Comparison of ENCODE assay signal across 15 mouse cellular contexts in genomic region chr7:111713828-111714600, GRCm38 (mm10).
DNase-seq lines count a peak whose midpoint lies in the region; ATAC-seq and TF ChIP-seq lines count a peak whose summit lies in the region.
"Had no signal": no experiment of that assay in that cellular context is flagged by ENCODE, and none has a peak within 500 bp of the region (broad histone marks: within the 10 kb centered on the region; RNA-seq: fewer than 3 reads in every experiment).

No protein-coding gene starts in this region.

- no peak overlapping the region for H3K9ac ChIP-seq in limb, embryonic 15.5 days
- H3K9ac ChIP-seq: embryonic facial prominence, embryonic 13.5 days; forebrain, embryonic 12.5 days; hindbrain, embryonic 12.5 days; neural tube, embryonic 15.5 days had no signal

- no peaks in the 10 kb centered on the region for H3K27me3 ChIP-seq in limb, embryonic 15.5 days
- no peaks in the 10 kb centered on the region for H3K27me3 ChIP-seq in limb, embryonic 10.5 days (ENCODE audit: low read depth, poor library complexity, severe bottlenecking)
- H3K27me3 ChIP-seq: embryonic facial prominence, embryonic 13.5 days; forebrain, embryonic 12.5 days; hindbrain, embryonic 12.5 days; neural tube, embryonic 15.5 days had no signal

- peaks cover 18% of the 10 kb centered on the region for H3K4me1 ChIP-seq in limb, embryonic 15.5 days
- no peaks in the 10 kb centered on the region for H3K4me1 ChIP-seq in limb, embryonic 10.5 days
- H3K4me1 ChIP-seq: forebrain, embryonic 12.5 days; neural tube, embryonic 15.5 days had no signal

- intact Hi-C loops in gastrocnemius, adult 2 months (cut with DNase I): no loop called here

- H3K4me3 ChIP-seq in gastrocnemius, adult 2 months: no peak overlapping the region
- H3K4me3 ChIP-seq in limb, embryonic 15.5 days: no peak overlapping the region
- H3K4me3 ChIP-seq in limb, embryonic 10.5 days: no peak overlapping the region
- H3K4me3 ChIP-seq: embryonic facial prominence, embryonic 13.5 days; forebrain, embryonic 12.5 days; hindbrain, embryonic 12.5 days; neural tube, embryonic 15.5 days had no signal

- H3K27ac ChIP-seq in gastrocnemius, adult 2 months: peak overlapping the region; percentile 43
- H3K27ac ChIP-seq in limb, embryonic 15.5 days: peak overlapping the region; percentile 43; the same call in 1 of the 2 replicates
- no peak overlapping the region for H3K27ac ChIP-seq in limb, embryonic 10.5 days
- H3K27ac ChIP-seq: embryonic facial prominence, embryonic 13.5 days; forebrain, embryonic 12.5 days; hindbrain, embryonic 12.5 days; neural tube, embryonic 15.5 days had no signal

- TF ChIP-seq CTCF in gastrocnemius, adult 2 months (IDR thresholded peaks at IDR 0.05): no peak

- 66% methylated on average over 3 of the region's 3 CpGs for WGBS in limb, embryonic 15.5 days
- whole genome bisulfite sequencing in limb, embryonic 10.5 days: 65% methylated on average over 3 of the region's 3 CpGs

- ATAC-seq in limb, embryonic 15.5 days (ENCODE audit: insufficient number of reproducible peaks, low FRiP score, low TSS enrichment, low read depth): no peak
- ATAC-seq in frontal cortex, adult (ENCODE audit: low TSS enrichment): no peak

- H3K4me2 ChIP-seq in limb, embryonic 15.5 days: no peak overlapping the region
- H3K4me2 ChIP-seq: embryonic facial prominence, embryonic 13.5 days; forebrain, embryonic 12.5 days; hindbrain, embryonic 12.5 days; neural tube, embryonic 15.5 days had no signal

- no peaks in the 10 kb centered on the region for H3K9me3 ChIP-seq in limb, embryonic 15.5 days
- H3K9me3 ChIP-seq in limb, embryonic 10.5 days (replicated peaks): no peaks in the 10 kb centered on the region
- H3K9me3 ChIP-seq: embryonic facial prominence, embryonic 13.5 days; forebrain, embryonic 12.5 days; hindbrain, embryonic 12.5 days; neural tube, embryonic 15.5 days had no signal

- no peak for DNase-seq in gastrocnemius, adult 2 months
- no peak for DNase-seq in gastrocnemius, adult 8-10 months (ENCODE audit: low spot score in 2 of 2)
- DNase-seq in limb, embryonic 10.5 days (ENCODE audit: low spot score): no peak
- DNase-seq in kidney, postnatal 14 days: peak; percentile 47
- DNase-seq in lung, postnatal 25 days (ENCODE audit: low spot score): peak; percentile 55
- no peak for DNase-seq in urinary bladder, adult 2 months (ENCODE audit: low spot score)
- DNase-seq: adrenal gland, adult 8-10 months; cerebellum, postnatal 25 days; right cerebral cortex, adult 18-20 months had no signal

- H3K36me3 ChIP-seq in limb, embryonic 15.5 days: no peaks in the 10 kb centered on the region
- H3K36me3 ChIP-seq in limb, embryonic 10.5 days: no peaks in the 10 kb centered on the region
- H3K36me3 ChIP-seq: embryonic facial prominence, embryonic 13.5 days; forebrain, embryonic 12.5 days; hindbrain, embryonic 12.5 days; neural tube, embryonic 15.5 days had no signal

Comparison
In these comparisons a context has a peak if more than half of its experiments do, and no peak if none do; other contexts are left out.
1. DNase-seq: peak in kidney, postnatal 14 days (single experiment) and lung, postnatal 25 days (single experiment); none in gastrocnemius, adult 2 months (single experiment), gastrocnemius, adult 8-10 months (0 of 2), limb, embryonic 10.5 days (single experiment) and urinary bladder, adult 2 months (single experiment).